ENCODE assay signal across 28 mouse cellular contexts in the genomic region with DNA sequence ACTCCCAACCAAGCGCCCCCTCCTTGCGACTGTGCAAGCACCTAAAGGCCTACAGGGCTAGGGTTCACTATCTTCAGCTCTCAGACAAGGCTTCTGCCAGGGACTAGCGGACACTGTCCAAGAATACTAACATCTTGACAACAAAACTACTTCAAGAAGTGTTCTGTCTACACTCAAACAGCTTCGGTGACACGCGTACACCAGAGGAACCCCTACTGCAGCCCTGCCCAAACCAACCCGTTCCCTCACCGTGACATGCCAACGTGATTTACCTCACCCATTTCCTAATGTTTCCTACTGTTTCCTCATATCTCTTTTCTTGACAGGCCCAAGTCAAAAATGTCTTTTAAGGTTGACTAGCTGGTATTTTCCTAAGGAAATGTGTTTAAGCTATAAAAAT. TPM values are rescaled to one million over a fixed set of nuclear protein-coding genes. Genes with fewer than 3 reads are reported as not detected.
"Had no signal": no experiment of that assay in that cellular context is flagged by ENCODE, and none has a peak within 500 bp of the region (broad histone marks: within the 10 kb centered on the region; RNA-seq: fewer than 3 reads in every experiment).

No protein-coding gene starts in this region.

- H3K27me3 ChIP-seq: heart, embryonic 13.5 days; heart, embryonic 15.5 days; intestine, embryonic 15.5 days; limb, embryonic 12.5 days; liver, embryonic 13.5 days had no signal

- H3K4me3 ChIP-seq: gastrocnemius, adult 2 months; heart, adult 2 months; heart, embryonic 13.5 days; heart, embryonic 15.5 days; intestine, embryonic 15.5 days; layer of hippocampus, adult 2 months; left cerebral cortex, adult 2 months; limb, embryonic 10.5 days; limb, embryonic 12.5 days; liver, embryonic 13.5 days had no signal

- ATAC-seq: hindbrain, embryonic 16.5 days; inflammation-experienced regulatory T-cells, adult 6 months; intestine, embryonic 15.5 days; intestine, postnatal 0 days had no signal

- H3K4me2 ChIP-seq: heart, embryonic 11.5 days; heart, embryonic 13.5 days; heart, embryonic 15.5 days; hindbrain, embryonic 14.5 days; intestine, embryonic 15.5 days; limb, embryonic 12.5 days; liver, embryonic 11.5 days; liver, embryonic 13.5 days had no signal

- H3K27ac ChIP-seq: gastrocnemius, adult 2 months; heart, adult 2 months; heart, embryonic 13.5 days; heart, embryonic 15.5 days; hindbrain, embryonic 14.5 days; intestine, embryonic 15.5 days; layer of hippocampus, adult 2 months; left cerebral cortex, adult 2 months; limb, embryonic 10.5 days; limb, embryonic 12.5 days; liver, embryonic 13.5 days had no signal

- H3K9me3 ChIP-seq: heart, embryonic 13.5 days; heart, embryonic 15.5 days; intestine, embryonic 15.5 days; limb, embryonic 10.5 days; limb, embryonic 12.5 days; liver, embryonic 13.5 days had no signal

- H3K36me3 ChIP-seq: heart, embryonic 13.5 days; heart, embryonic 15.5 days; intestine, embryonic 15.5 days; limb, embryonic 10.5 days; limb, embryonic 12.5 days; liver, embryonic 13.5 days had no signal

- DNase-seq: gastrocnemius, adult 2 months; gastrocnemius, postnatal 10 days; gastrocnemius, postnatal 25 days; heart, adult 2 months; heart, postnatal 14 days; heart, postnatal 4 days; kidney, adult 18-20 months; kidney, adult 8-10 months; kidney, postnatal 10 days; kidney, postnatal 25 days; kidney, postnatal 4 days; liver; liver, embryonic 13.5 days had no signal

- H3K4me1 ChIP-seq: heart, embryonic 13.5 days; heart, embryonic 15.5 days; intestine, embryonic 15.5 days; liver, embryonic 13.5 days had no signal

- H3K9ac ChIP-seq: heart, embryonic 13.5 days; heart, embryonic 15.5 days; hindbrain, embryonic 14.5 days; intestine, embryonic 15.5 days; limb, embryonic 12.5 days; liver, embryonic 13.5 days had no signal

RNA-seq across cellular contexts. Expression of a gene that starts 37.1 kb away (rescaled TPM):
- total RNA-seq: gastrocnemius, adult 2 months; gastrocnemius, postnatal 25 days; granulocyte monocyte progenitor cell, adult 5-6 weeks; heart, postnatal 14 days had no signal
- polyA plus RNA-seq: heart, adult 2 months; inflammation-experienced regulatory T-cells, adult 6 months; intestine, postnatal 0 days; kidney, embryonic 14.5 days; limb, embryonic 10.5 days; limb, embryonic 12.5 days; liver, embryonic 11.5 days; liver, embryonic 13.5 days had no signal
